Mouse (Mus musculus) megakaryocyte-erythroid progenitor cell, adult 5-6 weeks (primary cell): ENCODE measurements around the gene Plppr2. TPM values are rescaled to one million over a fixed set of nuclear protein-coding genes. Genes with fewer than 3 reads are reported as not detected.

Source experiments
- ATAC-seq: replicated peaks from 2 replicates; pipeline ENCODE4 v1.8.0; 2016; ENCODE audit warnings: mild to moderate bottlenecking, inconsistent platforms; ENCODE audit not compliant: severe bottlenecking, poor library complexity, low FRiP score, low TSS enrichment
- total RNA-seq, 2 experiments: library from RNA; stranded (forward) in 1 of 2; stranded (reverse) in 1 of 2; fragments of 200-1000, 215-1000 nt in 1 of 2; fragments of >200 nt in 1 of 2; fragmentation: Nextera tagmentation in 1 of 2; gene quantifications; 2 replicates each; pipeline ENCODE4 v1.2.3; 2014 to 2017

The Plppr2 gene
- total RNA-seq, 2 experiments from 2014 or later, result not detected

DNA sequence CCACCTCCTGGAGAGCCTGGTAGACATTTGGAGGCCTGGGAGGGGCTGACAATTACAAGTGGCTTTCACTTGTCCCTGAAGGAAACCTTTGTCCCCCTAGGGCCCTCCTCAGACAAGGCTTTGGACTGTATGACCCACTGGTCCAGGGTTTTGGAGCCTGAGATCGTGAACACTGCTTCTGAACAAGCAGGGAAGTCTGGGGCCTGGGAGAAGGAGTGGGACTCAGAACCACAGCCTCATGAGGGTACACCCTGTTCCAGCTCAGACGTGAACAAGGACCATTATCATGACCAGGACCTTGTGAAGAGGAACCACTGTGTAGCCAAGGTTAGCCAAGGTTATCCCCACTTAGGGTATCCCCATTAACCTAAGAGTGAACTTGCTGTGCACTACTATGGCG lies 7.6 kb upstream of the Plppr2 start:
- no peak for ATAC-seq

DNA sequence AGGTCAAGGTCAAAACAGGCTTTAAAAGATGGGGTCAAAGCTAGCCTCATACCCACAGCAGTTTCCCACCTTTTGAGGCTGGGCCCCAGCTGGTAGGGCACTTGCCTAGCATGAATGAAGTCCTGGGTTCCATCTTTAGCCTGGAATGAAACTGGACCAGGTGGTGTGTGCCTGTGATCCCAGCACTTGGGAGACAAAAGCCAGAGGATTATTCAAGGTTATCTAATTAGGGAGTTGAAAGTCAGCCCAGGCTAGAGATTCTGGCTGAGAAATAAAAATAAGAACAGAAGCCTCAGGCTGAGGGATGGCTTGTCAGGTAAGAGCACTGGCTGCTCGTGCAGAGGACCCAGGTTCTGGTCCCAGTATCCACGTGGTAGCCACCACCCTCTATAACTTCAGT lies 4.8 kb upstream of the Plppr2 start:
- no peak for ATAC-seq

DNA sequence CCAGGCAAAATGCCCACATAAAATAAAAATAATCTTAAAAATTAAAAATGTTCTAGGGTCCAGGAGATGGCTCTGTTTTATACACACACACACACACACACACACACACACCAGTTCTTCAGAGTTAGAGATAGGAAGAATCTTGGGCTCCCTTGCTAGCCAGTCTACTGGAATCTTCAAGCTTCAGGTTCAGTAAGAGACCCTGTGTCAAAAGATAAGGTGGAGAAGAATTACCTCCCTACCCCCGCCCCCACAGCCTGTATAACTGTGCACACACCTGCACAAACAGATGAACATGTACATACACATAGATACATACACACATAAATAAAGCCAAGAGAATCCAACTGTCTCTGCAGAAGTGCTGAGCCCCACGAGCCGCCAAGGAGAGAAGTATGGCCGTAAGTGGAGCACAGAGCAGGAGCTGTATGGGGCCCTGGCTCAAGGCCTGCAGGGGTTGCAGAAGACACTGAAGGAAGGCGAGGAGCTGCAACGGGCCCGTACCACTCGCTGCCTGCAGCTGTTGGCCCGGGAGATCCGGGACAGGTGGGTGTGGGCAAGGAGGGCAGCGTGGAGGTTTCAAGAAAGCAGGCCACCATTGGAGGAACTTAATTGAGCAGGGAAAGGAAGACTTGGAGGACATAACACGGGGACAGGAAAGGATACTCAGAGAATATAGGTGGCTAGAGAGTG lies 4.2 kb upstream of the Plppr2 start:
- no peak for ATAC-seq

DNA sequence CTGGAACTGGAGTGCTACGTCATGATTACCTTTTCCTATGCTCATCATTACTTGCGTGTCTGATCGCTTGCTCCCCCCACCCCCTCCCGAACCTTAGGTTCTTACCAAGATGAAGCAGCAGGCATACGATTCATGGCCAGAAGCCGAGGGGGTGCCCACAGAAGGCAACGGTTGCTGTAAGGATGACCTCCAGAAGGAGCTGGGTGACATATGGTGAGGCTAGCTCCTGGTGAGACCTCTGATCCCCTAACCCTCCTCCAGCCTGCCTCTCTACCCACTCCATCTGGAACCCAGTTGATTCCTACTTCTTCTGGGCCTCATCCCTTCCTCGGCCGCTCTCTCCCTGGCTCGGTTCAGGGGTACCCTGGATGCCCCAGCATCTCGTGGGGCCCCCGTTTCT lies 2.8 kb upstream of the Plppr2 start:
- ATAC-seq, result no peak

DNA sequence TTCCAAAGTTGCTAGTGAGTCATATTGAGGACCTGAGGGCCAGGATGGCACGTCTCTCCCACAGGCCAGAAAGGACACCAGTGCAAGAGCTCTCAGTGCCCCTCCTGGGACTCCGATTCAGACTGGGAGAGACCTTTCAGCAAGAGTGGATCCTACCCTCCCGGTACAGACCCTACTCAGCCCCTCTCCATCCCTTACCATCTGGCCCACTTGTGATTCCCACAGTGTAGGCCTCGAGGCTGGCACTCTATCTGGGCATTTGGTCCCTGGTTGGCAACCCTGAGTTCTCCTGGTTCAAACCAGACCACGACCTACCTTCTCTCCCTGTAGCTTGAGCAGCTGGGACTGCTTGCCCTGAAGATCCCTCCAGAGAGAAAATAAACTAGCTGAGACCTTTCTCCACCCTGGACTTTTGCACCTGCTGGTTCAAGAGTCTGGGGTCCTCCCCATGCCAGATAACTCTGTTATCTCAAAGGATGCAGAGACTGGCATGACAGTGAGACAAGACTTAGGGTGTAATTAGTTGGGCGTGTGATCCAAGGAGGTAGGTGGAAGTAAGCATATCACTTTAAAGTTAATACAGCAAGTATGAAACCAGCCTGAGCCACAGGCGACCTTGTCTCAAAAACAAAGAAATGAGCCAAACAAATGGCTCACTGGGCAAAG lies 1.2 kb upstream of the Plppr2 start:
- no peak for ATAC-seq

DNA sequence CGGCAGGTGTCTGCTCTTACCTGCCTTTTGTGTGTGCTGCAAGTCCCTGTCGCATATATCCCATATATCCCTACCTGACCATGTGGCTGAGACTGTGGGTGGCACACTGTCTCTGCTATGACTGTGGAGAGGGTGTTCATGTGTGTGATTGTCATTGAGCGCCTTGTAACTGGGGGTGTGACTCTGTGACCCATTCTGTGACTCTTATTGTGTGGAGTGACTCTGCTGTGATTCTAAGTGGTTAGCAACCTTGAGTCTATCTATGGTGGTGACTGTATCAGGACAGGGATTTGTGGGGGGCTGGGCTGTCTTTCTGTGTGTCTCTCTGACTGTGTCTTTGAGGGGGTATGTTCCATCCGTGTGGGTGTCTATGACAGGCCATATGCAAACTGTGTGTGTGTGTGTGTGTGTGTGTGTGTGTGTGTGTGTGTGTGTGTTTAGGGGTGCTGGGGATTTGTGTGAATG lies 910 bp downstream of the Plppr2 start:
- no peak for ATAC-seq

DNA sequence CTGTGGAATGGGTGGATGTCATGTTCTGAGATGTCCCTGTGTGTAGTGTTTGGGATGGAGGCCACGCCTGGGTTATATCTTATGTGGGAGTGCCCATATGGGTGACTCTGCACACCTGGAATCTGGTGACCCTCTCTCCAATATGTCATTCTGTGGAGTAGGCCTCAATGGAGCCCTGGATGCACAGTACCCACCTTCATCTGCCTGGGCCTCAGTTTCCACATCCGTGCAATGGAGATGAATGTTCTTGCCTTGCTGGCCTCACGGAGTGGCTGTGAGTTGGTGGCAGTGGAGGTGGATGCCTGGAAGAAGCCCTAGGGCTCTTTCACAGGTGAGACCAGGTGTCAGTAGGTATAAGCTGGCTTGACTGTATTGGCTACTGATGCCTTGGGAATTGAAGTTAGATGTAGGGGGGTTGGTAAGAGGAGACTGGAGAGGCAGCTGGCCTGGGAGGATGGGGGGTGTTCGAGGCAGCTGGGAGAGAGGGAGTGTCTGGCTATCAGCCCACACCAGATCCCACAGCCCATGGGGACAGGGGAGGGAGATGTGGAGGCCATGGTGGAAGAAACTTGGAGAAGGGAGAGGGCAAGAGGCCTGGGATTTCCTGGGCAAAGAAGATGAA lies 1.5 kb downstream of the Plppr2 start:
- no peak for ATAC-seq

DNA sequence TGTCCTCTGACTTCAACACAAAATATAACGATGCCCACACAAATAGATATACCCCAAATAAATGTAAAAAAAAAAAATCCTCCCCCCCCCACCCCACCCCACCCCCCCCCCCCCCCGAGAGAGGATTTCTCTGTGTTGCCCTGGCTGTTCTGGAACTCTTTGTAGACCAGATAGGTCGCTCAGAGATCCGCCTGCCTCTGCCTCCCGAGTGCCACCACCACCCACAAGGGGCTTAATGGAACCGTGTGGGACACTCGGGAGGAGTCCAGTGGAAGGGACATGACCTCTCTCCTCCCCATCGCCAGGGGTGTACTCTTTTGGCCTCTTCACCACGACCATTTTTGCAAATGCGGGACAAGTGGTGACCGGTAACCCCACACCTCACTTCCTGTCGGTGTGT lies 6.2 kb downstream of the Plppr2 start:
- no peak for ATAC-seq

DNA sequence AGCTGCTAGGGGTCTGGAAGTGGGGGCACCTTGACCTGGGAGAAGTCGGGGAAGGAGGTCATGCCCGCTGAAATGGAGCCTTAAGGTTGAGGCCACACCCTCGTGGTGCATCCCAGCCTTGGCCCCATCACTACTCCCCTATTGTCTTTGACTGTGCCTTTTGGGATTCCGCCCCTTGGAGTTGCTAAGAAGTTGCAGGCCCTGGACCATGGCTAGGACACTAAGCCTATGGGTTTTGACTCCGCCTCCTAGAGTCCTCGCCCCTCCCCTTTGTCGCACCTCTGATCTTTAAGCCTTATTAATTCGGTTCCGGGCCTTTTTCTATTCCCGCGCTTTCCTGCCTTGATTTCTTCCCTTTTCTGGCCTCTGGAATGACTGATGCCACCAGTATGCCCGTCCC lies 6.8 kb downstream of the Plppr2 start:
- ATAC-seq, result no peak

DNA sequence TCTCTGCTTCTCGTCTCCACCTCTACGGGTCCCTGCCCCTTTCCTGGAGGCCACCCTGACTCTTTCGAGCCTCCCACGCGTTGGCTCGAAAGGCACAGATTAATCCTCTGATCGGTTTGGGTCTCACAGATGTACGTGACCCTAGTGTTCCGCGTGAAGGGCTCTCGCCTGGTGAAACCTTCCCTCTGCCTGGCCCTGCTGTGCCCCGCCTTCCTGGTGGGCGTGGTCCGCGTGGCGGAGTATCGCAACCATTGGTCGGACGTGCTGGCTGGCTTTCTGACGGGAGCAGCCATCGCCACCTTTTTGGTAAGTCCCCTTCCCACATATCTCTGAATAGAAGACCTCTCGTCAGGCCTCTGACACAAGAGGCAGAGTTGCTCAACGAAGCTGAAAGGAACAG lies 7.4 kb downstream of the Plppr2 start:
- ATAC-seq, result no peak

DNA sequence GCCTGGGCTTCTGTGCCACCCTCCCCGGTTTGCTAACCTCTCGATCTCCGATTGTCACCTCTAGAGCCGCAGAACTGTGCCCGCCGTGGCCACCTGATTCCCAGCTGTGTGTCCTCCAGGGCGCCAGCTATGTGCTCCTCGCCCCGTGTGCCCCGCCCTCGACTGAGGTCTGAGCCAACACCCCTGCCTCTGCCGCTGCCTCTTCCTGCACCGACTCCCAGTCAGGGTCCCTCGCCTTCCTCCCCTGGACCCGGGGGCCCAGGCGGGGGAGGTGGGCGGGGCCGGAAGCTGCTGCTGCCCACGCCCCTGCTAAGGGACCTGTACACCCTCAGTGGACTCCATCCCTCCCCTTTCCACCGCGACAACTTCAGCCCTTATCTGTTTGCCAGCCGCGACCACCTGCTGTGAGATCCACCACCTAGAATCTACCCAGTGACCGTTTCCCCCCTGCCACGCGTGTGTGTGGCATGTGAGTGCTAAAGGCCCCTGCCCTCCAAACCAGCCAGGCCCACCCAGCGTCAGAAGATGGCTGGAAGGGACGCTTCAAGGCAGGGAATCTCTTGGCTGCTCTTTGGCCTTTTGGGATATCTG lies 10.8 kb downstream of the Plppr2 start:
- ATAC-seq, result peak; percentile 64

DNA sequence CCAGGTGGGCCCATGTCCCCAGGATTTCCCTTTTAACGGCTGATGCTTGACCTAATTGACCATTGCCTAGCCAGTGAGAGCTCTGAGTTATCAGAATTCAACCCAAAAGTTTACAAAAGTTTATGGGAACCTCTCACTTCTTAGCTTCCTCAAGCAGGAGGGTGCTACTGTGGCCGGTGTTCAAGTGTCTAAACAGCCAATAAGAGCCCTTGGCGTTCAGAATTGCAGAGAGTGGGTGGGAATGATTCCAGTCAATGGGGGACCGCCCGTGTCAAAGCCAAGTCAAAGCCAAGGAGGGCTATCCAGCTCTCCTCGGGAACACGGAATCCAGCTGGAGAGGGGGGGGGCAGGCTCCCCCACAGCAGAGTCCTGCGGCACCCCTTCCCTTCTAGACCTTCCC lies 11.3 kb downstream of the Plppr2 start:
- ATAC-seq, result no peak

DNA sequence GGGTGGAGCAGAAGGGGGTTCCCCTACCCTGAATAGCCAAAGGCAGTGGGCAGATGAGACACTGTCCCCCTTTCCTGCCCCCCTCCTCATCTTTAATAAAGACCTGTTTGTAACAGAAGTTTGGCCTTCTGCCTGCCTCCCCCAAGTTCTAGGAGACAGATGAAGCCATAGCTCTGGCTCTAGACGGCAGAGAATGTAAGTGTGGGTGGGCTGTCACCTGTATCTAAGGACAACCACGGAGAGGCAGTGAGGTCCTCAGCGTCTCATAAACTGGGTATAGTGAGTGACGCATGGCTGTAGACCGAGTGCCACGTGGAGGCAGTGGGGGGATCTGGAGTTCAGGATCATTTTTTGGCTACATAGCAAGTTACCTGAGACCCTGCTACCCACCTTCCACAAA lies 12.0 kb downstream of the Plppr2 start:
- ATAC-seq, result no peak

DNA sequence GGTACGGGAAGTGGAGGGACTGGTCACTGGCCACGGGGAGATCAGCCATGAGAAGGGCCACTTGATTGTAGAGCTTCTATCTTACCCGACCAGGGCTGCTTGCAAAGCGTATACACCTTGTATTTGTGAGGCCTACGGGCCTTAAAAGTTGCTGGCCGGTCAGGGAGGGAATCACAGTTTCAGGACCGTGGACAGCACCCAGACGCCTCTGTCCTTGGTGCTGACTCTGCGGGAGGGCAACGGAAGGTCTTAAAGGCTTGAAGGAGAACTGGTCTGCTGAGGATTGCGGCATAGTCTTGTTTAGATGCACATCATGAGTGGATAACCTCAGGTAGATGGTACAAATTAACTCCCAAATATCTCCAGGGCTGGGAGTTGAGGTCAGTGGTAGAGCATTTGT lies 13.5 kb downstream of the Plppr2 start:
- ATAC-seq, result peak; percentile 29; the same call in 1 of the 2 replicates

DNA sequence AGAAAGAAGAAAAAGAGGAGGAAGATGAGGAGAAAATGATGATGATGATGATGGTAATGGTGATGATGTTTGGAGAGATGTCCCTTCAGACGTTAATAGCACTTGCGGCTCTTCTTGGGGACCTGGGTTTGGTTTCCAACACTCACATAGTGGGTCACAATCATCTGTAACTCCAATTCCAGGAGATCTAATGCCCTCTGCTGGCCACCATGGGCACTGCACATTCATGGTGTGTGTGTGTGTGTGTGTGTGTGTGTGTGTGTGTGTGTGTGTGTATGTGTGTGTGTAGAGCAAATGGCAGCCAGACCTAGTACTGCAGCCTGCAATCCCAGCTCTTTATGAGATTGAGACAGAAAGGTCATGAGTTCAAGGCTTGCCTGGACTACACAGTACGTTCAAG lies 15.1 kb downstream of the Plppr2 start:
- no peak for ATAC-seq

DNA sequence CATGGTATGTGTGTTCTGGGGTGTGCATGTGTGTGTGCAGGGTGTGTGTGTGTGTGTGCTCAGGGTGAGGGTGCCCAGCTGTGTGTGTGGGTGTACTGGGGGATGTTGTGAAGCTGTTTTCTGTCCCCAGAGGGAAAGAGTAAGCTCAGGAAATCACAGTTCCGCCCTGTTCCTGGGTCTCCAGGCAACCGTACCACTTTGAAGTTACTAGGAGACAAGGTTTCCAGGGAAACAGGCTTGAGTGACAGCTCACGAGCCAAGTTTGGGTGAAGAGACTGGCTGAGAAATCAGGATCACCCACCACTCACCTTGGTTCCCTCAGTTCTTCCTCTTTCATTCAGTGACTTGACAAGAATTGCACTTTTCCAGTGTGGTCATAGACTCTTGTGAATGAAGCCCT lies 16.8 kb downstream of the Plppr2 start:
- no peak for ATAC-seq

DNA sequence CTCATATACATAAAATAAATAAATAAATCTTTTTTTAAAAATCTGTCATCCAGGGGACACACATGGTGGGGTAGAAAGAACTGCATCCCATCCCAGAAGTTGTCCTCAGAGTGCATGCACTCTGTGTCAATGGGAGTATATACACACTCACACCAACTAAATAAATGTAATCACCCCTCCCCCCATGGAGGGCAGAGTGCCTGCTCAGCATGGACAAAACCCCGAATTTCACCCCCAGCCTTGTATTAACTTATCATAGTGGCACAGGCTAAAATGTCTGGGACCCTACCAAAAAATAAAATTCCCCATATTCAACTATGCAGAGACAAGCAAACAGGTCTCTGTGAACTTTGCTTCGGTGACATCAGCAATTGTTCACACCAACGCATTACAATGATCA lies 17.8 kb downstream of the Plppr2 start:
- ATAC-seq, result no peak

DNA sequence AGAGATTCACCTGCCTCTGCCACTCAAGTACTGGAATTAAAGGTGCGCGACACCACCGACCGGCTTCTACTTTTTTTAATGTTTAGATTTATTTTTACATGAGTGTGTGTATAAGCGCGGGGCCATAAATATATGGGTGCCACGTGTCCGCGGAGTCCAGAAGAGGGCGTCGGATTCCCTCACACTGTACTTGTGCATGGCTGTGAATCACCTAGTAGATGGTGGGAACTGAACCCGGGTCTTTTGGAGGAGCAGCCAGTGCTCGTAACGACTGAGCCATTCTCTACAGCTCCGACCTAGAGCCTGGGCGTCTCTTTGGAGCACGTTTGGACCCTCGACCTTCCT lies 18.4 kb downstream of the Plppr2 start:
- peak; percentile 56 for ATAC-seq

DNA sequence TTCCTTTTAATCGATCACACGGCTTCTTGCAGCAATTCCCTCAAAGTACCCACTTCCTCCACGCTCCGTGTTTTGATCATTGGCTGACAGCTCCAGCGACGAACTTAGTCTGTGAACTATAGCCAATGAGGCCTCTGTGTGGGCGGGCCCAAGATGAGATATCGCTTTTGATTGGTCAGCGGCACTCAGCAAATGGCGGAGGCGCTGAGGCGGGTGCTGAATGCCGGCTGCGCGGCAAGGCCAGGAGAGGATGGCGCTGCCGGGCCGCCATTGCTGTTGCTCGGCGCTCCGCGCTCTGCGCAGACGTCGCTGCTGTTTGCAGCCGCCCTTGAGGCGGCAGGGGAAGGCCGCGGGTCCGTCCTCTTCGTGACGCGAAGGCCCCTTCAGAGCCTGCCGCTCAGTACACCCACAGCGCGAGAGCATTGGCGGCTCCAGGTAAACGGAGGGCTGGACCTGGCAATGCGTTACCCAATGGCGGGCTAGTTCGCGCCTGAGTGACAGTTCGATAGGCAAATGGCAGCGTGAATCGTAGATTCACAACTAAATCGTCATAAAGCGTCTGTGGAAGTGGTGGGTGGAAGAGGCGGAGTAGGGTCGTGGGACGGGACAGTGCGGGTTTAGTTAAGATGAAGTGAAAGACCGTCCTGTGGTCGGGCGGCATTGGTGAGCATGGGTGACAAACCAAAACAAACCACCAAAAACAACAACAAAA lies 18.9 kb downstream of the Plppr2 start, which contains the start of gene Swsap1:
TSS of gene Swsap1 (plus strand) at position 186 of the 712 bp plus-strand sequence.
- peak; percentile 90 for ATAC-seq

DNA sequence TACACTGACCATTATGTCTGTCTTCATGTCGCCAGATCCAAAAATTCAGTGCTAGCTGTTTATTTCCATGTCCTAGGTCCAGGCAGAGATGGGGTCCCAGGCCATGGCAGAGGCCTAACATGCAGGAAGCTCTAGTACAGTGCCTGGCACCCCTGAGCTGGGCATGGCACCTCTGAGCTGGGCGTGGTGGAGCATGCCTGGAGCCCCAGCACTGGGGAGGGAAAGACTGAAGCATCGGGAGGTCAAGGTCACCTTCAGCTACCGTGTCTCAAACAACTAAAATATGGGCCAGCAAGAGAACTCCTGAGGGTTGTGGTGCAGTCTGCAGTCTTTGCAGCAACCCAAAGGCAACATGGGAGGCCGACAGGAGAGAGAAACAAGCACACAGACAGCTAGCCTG lies 21.5 kb downstream of the Plppr2 start:
- ATAC-seq, result no peak
